Mouse (Mus musculus) erythroblast, embryonic 14.5 days (primary cell): ENCODE measurements around the gene Foxo3.

Experiments used
- GATA1 ChIP-seq: IDR thresholded peaks from 2 replicates; pipeline ENCODE4 v1.6.1; 2012; ENCODE audit warnings: low read length, inconsistent platforms, mixed read lengths
- TAL1 ChIP-seq: IDR thresholded peaks from 3 replicates; pipeline ENCODE4 v1.6.1; 2012; ENCODE audit warnings: low read length, inconsistent platforms, mixed read lengths

DNA sequence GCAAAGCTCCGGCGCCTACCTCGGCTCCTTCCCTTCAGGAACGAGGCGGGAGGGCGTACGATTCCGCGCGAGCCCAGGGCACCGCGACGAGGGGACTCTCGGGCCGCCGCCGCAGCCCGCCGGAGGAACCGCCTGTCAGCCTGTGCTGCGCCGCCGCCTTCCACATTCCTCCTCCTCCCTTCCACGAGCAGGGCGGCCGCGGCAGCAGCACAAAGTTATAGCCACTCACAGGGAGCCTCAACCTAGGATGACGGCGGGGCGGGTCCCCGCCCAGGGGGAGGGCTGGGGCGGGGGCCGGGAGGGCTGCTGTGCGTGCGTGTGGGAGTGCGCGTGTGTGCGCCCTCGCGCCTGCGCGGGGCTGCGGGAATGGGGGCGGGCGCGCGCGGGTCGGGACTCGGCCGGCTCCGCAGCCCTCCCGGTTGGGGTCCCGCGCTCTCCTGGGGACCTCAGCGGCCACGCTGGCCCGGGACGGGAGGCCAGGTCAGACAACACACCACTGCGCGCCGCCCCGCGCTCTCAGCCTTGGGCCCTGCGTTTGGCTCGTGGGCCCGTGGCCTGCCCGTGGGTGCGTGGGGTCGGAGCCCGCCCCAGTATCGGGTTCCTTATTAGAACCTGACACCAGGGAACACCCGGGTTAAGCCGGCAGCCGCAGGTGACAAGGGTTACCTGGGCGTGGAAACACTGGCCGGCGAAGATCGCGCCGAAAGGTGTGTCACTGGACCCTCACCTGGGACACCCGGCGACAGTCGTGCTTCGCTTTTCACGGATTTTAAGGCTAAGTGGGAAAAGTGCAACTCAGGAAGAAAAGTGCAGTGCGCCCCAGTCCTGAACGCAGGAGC lies at the start of gene Foxo3:
- TF ChIP-seq TAL1 = no peak
- no peak for TF ChIP-seq GATA1
